Mouse (Mus musculus) neutrophil, adult 5-6 weeks (primary cell): ENCODE results near the gene Dexi. TPM values are rescaled to one million over a fixed set of nuclear protein-coding genes. Genes with fewer than 3 reads are reported as not detected.
A peak's percentile ranks its signal among the peaks of the same experiment; 100 is the strongest.

Source experiments
- ATAC-seq: fragments of 151-379, 151-347 bp; 2 replicates; pipeline ENCODE4 v1.8.0; 2017; ENCODE audit warnings: mild to moderate bottlenecking, moderate TSS enrichment; ENCODE audit not compliant: insufficient number of reproducible peaks, poor library complexity, low FRiP score, severe bottlenecking; ENCODE audit errors: extremely low read depth
- total RNA-seq: library from RNA; stranded (forward); fragments of 200-1000 nt; gene quantifications from 2 replicates; pipeline ENCODE4 v1.2.3, GENCODE M21; 2017

The Dexi gene
- total RNA-seq, 1 experiment from 2014 or later = 10.4 TPM

DNA sequence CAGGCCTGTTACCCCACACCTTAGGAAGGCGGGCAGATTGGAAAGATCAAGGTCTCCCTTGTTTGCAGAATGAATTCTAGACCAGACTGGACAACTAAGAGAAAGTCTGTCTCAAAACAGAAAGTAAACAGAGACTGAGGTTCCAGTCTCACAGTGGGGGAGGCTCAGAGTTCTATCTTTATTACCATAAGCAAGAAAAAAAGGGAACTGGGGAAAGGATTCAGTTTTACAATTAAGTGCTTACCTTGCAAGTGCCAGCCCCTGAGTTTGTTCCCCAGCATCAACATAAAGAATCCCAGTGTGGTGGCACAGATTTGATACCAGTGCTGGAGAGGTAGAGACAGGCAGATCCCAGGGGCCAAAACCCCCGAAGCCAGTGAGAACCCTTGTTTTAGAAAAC is 66.9 kb downstream of the Dexi start:
- 0 out of 2 replicates have a peak, but pooled peaks have one; percentile 16 for ATAC-seq

GRCm38 (mm10) chr16:10474956-10475355 is 67.9 kb downstream of the Dexi start:
- no peak for ATAC-seq

- ATAC-seq = no peak
Observed at GRCm38 (mm10) chr16:10471950-10472349, 70.9 kb downstream of the Dexi start.

- ATAC-seq = no peak
Observed at GRCm38 (mm10) chr16:10468201-10468600, 74.7 kb downstream of the Dexi start.

DNA sequence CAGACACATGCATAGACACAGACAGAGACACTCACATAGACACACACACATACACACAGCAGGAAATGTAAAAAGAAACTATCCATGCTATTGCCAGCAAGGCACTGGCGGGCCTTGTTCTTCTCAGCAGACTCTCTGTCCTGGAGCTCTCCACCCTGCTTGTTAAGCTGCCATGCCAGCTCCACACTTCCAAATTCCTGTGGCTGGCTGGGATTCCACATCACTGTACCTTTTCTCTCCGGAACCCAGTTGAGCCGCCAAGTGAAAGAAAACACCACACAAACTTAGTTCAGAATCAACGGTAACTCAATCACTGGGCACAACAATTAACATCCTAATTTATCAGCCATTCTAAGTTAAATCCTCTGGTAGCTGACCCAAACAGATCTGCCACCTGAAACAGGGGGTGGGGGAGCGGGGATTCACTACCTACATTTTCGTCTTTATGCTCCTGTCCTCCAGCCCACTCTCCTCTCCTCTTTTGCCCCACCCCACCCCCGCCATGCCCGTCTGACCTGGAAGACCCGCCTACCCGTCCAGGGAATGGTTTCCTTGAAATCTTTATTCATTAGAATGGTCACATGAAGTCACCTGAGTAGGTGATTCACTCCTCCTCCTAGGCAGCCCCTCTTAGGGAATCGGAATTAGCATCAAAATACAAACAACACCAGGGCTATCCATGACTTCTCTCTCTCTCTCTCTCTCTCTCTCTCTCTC is 75.3 kb downstream of the Dexi start:
- ATAC-seq = no peak

DNA sequence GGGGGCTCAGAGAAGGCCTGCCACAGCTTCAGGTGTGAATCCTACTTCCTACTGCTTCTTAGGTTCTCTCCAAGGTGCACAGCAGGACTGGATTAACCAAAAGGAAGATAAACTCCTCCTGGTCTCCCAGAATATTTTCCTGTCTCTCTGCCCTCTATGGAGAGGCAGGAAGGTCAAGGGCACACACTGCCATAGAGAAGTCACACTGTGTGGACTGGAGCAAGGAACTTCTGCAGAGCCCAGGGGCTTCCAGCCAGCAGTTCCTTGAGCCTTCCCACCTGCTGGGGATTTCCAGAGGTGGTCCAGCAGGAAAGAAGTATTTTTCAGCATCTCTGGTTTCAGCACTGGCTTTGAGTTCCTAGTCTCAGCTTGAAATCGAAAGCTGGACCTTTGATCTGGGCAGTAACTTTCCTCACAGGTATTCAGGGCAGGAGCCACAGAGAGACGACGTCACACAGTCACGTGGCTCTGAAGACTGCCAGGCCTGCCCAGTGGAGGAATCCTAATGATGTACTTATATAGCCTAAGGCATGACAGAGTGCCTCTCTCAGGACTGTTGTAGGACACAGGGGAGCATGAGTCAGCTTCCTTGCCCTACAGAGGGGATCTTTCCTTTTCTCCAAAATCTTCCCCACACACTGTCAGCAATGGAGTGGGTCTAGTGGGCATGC is 77.7 kb downstream of the Dexi start:
- no peak for ATAC-seq

GRCm38 (mm10) chr16:10461178-10461577 is 81.7 kb downstream of the Dexi start:
- ATAC-seq = no peak

DNA sequence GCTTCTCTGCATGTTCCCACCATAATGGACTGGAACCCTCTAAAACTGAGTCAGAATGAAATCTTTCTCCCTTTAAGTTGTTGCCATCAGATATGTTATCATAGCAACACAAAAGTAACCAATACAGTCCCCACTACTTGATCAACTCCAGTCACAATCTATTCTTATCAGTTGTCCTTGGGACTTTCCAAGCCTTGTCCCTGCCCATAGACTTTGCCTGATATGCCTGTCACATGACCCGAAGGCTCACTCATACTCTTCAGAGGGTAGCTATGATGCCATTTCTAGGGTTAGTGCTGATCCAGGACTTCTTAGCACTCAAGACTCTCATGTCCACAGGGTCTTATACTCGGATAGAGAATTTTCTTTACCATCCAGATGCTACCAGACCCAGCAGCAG is 82.7 kb downstream of the Dexi start:
- ATAC-seq = no peak

DNA sequence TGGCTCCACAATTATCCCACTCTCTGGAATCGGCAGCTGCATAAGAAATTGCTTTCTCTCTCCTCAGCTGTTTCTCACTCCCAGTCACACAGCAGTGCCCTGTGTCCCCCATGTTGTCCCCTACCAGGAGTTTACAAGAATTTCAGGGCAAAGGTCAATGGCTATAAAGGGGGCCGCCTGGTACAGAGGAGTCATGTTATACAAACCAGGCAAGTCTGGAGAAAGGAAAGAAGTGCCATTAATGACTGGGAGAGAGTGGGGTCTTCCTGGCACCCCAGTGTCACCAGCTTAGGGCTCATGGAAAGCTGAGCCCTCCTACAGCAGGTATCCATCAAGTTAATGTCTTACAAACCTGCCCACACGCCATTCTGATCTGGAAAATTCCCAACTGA is 88.3 kb downstream of the Dexi start:
- no peak for ATAC-seq

- no peak for ATAC-seq
Observed at GRCm38 (mm10) chr16:10453872-10454582, 88.8 kb downstream of the Dexi start.

Other genes starting within 250 kb of the Dexi start
- gene Emp2, start 229.1 kb downstream of the Dexi start, total RNA-seq = 0.23 TPM in 1 of 2 replicates, not detected in the other
- gene Tekt5, start 147.6 kb downstream of the Dexi start, total RNA-seq = 0.23 TPM in 1 of 2 replicates, not detected in the other
- gene Nubp1, start 131.1 kb downstream of the Dexi start, total RNA-seq = 44.9 and 49.1 TPM in 2 replicates
- 0.23 TPM in 1 of 2 replicates, not detected in the other for gene Tvp23a, start 95.7 kb downstream of the Dexi start, total RNA-seq
- gene Ciita, start 63.0 kb downstream of the Dexi start, total RNA-seq = 137 and 148 TPM in 2 replicates
- gene Clec16a, start 2.3 kb upstream of the Dexi start, total RNA-seq = 21.5 and 23.8 TPM in 2 replicates
- 3.5 and 3.7 TPM in 2 replicates for gene Socs1, start 242.5 kb upstream of the Dexi start, total RNA-seq
- not detected in 2 replicates for gene Tnp2, start 245.6 kb upstream of the Dexi start, total RNA-seq
- gene Prm3, start 247.9 kb upstream of the Dexi start, total RNA-seq = not detected in 2 replicates